Mouse (Mus musculus) megakaryocyte-erythroid progenitor cell, adult 5-6 weeks (primary cell): ENCODE data around the gene Rmnd5b. TPM values are rescaled to one million over a fixed set of nuclear protein-coding genes. Genes with fewer than 3 reads are reported as not detected.

Experiments used
- total RNA-seq, 2 experiments: library from RNA; stranded (forward) in 1 of 2; stranded (reverse) in 1 of 2; fragments of 200-1000, 215-1000 nt in 1 of 2; fragments of >200 nt in 1 of 2; fragmentation: Nextera tagmentation in 1 of 2; gene quantifications; 2 replicates each; pipeline ENCODE4 v1.2.3; 2014 to 2017

Rmnd5b gene
- total RNA-seq, 2 experiments from 2014 or later = 17.6 to 37.0 TPM

Other genes with a start within 250 kb of the Rmnd5b start
- gene Phykpl, start 51.1 kb downstream of the Rmnd5b start, total RNA-seq (2014; fragmentation: Nextera tagmentation) = 30.5 and 34.7 TPM in 2 replicates
- gene Phykpl, start 51.1 kb downstream of the Rmnd5b start, total RNA-seq (2017) = 8.8 and 19.9 TPM in 2 replicates
- 644 and 702 TPM in 2 replicates for gene Hnrnpab, start 29.0 kb downstream of the Rmnd5b start, total RNA-seq (2014; fragmentation: Nextera tagmentation)
- 1,394 and 1,753 TPM in 2 replicates for gene Hnrnpab, start 29.0 kb downstream of the Rmnd5b start, total RNA-seq (2017)
- 285 and 292 TPM in 2 replicates for gene Nhp2, start 16.2 kb downstream of the Rmnd5b start, total RNA-seq (2014; fragmentation: Nextera tagmentation)
- gene Nhp2, start 16.2 kb downstream of the Rmnd5b start, total RNA-seq (2017) = 141 and 176 TPM in 2 replicates
- not detected in 2 replicates for gene N4bp3, start 14.9 kb upstream of the Rmnd5b start, total RNA-seq (2014; fragmentation: Nextera tagmentation)
- 0.89 and 1.1 TPM in 2 replicates for gene N4bp3, start 14.9 kb upstream of the Rmnd5b start, total RNA-seq (2017)
- gene D930048N14Rik, start 15.1 kb upstream of the Rmnd5b start, total RNA-seq (2014; fragmentation: Nextera tagmentation) = not detected in 2 replicates
- gene D930048N14Rik, start 15.1 kb upstream of the Rmnd5b start, total RNA-seq (2017) = not detected in 2 replicates
- 26.9 and 27.6 TPM in 2 replicates for gene 0610009B22Rik, start 53.0 kb upstream of the Rmnd5b start, total RNA-seq (2014; fragmentation: Nextera tagmentation)
- gene 0610009B22Rik, start 53.0 kb upstream of the Rmnd5b start, total RNA-seq (2017) = 11.5 and 13.8 TPM in 2 replicates
- 23.5 and 30.5 TPM in 2 replicates for gene Sec24a, start 127.7 kb upstream of the Rmnd5b start, total RNA-seq (2014; fragmentation: Nextera tagmentation)
- gene Sec24a, start 127.7 kb upstream of the Rmnd5b start, total RNA-seq (2017) = 6.2 and 6.5 TPM in 2 replicates
- 63.9 and 74.0 TPM in 2 replicates for gene Sar1b, start 127.8 kb upstream of the Rmnd5b start, total RNA-seq (2014; fragmentation: Nextera tagmentation)
- 62.2 and 85.3 TPM in 2 replicates for gene Sar1b, start 127.8 kb upstream of the Rmnd5b start, total RNA-seq (2017)
- gene Jade2, start 221.8 kb upstream of the Rmnd5b start, total RNA-seq (2014; fragmentation: Nextera tagmentation) = 11.1 and 12.1 TPM in 2 replicates
- 7.1 and 8.9 TPM in 2 replicates for gene Jade2, start 221.8 kb upstream of the Rmnd5b start, total RNA-seq (2017)